Mouse (Mus musculus) T-helper 2 cell (primary cell): ENCODE results near the gene Slc10a7.
"Not testable (repeated sequence)": the region's sequence is repeated elsewhere in the genome, so short reads cannot be mapped to it uniquely, and the experiment has no call there.

Experiments
- in situ Hi-C: fragments of 300-600 bp; cut with MboI, MseI; formaldehyde crosslinking; loops from one replicate; pipeline ENCODE4 v1.15.1; 2025; ENCODE audit warnings: high pct_unique_total_duplicates

The Slc10a7 gene

DNA sequence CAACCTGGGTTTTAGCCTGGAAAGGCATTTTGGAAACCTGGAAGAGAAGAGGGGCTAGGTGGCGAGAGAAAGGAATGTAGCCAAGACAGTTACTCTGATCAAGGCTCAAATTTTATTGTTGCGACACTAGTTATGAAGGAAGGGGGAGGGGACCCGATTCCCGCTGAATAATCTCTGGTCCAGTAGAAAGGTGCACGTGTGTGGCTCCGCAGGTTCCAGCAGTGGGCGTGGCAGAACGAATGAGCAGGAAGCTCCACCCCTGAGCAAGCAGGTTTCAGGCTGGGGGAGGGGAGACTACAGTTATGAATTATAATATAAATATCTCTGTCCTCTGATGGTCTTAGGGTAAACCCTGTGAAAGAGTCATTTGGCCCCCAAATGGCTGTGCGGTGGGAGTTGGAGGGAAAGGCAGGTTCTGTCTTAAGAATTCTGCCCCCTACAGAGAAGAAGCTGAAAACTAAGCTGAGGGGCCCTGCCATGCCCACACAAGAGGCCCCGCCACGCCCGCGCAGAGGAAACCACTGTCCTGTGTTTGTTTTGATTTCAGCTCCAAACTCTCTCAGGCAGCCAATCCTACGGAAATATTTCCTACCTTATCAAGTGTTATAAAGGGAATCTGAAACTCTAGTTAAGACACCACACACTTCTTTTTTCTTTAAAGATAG is 36.1 kb downstream of the Slc10a7 start:
- in situ Hi-C loops: not testable (repeated sequence)

DNA sequence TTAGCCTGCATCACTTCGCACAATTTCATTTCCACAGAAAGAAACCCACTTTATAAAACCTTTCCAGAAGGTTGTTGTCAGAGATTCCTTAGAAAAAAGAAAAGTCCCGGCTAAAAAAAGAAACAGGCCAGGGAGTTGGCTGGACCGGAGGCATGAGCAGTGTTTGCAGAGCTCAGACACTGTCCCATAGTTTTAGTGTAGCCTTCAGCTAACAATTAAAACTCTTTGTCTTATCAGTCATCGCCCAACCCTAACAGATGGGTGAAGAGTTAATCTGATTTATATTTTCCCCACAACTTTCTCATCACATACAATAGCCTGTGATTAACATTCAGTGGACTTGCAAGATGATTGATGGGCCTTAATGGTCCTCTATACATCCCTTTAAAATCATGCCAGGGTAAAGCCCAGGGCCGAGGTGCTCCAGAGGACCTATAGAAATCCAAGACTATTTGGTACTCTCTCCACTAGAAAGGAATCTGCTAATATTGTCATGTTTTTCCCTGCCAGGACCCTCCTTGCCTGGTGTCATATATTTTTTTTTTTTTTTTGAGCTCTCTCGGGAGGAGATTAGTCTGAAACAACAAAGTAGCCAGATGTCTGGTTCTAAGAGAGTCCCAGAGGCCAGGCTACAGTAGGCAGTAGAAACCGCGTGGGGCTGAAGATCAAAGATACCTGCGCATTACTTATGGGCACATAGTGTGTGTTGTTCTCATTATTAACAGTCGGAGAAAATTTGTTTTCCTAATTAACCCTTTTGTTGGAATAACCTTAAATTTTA is 41.0 kb downstream of the Slc10a7 start:
- in situ Hi-C loops: no loop called here

DNA sequence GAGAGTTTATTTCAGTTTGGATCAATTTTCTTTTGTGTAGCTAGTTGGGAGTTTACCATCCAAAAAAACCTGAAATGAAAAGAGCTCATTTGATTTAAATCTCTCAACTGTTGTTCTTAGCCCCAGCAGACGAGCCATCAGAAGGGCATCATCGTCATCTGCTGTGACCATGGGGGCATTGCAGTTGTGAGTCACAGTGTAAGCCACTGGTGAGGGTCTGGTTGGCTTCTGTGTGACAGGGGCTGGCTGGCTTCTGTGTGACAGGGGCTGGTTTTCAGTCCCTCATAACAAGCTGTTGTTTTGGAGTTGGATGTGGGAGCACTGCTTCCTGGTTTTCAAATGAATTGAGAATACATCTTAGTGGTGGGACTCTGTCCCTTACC is 41.6 kb downstream of the Slc10a7 start:
- in situ Hi-C loops: no loop called here

DNA sequence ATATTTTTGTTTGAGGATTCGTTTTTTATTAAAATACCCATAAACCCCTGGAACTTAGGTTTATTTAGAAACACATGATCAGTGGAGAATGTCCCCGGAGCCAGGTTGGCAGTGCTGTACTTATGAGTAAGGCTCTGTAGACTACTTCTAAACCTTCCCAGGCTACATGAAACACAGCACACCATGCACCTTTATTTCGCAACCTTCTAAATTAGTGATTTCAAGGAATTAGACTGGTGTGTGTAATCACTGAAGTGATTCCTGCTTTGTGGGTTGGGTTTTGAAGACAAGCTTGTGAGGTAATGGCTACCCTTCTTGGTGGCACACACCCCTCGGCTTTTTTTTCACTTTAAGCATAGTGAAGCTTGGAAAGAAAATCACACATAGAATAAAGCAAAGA is 46.7 kb downstream of the Slc10a7 start:
- in situ Hi-C loops: no loop called here

DNA sequence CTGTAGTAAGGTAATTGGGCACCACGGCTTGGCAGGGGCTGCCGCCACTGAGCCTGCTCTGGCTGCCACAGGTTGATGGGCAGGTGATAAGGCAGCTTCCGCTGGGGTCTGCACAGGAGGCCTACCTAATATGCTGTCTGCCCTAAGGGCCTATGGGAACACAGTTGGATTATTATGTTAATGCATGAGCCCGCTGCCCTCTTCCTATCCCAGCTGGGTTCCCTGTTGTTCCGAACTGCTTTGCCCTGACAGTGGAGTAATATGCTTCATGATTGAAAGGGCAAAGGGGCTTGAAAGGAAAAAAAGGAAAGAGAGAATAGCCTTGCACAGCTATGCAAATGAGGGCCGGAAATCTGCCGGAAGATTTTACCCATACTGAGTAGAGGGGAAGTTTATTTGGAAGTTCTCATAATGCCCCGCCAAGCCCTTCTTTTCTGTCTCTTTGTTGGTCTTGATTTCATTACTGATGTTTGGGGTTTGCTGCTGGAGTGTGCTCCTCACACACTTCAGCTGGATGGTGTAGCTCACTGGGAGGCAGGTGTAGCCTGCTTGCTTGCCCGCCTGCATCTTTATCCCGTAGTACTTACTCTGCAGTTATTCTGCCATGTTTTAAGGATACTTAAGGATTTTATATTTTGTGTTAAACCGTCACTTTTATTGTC is 47.8 kb downstream of the Slc10a7 start:
- in situ Hi-C loops: no loop called here

DNA sequence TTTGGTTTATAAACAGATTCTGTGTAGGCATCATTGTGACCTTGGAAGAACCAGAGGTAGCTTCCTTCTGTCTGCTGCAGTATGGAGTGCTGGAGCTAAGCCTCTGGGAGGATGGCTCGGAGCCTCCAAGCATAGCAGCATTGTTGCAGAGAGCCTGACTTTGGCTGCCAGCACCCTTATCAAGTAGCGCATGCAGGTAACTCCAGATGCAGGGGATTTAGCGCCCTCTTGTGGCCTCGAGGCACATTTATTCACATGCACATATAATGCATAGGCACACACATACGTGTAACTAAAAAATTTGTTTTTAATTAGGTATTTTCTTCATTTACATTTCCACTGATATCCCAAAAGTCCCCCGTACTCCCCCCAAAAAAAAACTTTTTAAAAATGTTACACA is 52.5 kb downstream of the Slc10a7 start:
- in situ Hi-C loops: no loop called here

DNA sequence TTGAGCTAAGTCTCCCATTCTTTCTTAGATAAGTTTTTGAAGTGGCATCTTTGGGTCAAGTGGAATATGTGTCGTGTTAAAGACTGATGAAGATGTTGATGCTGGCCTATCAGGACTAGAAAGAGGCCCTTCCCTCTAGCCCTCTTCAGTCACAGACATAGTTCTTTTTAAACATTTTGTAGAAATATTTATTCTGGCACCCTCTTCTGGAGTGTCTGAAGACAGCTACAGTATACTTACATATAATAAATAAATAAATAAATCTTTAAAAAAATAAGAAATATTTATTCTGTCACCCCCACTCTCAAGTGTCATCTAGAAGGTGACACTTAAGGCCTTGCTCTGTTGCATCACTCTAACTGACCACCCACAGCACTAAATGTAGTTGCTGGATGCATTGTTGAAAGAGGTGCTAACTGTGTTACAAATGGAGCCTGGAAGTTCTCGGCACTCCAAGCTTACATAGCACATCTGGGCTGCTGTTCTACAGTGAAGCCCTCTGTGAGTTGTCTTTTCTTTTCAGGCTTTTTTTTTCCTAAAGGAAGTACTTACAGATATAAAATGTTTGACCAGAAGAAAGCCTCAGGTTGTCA is 54.4 kb downstream of the Slc10a7 start:
- in situ Hi-C loops: no loop called here

DNA sequence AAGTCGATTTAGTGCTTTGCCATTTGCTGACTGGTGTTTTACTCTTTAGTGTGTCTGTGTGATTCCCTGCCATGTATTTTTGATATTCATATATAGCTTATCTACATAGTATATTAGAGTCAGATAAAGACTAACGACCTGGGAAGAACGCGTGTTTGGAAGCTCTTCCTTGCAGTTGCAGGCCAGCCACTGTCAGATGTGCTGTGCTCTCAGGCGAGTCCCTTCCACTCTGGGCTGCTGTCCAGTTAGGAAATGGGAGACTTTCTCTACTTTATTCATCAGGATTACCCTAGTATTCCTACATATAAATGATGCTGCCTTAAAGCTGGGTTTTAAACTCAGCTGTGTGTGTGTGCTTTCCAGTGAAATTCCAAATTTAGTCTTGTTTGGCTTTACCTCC is 55.1 kb downstream of the Slc10a7 start:
- in situ Hi-C loops: no loop called here

DNA sequence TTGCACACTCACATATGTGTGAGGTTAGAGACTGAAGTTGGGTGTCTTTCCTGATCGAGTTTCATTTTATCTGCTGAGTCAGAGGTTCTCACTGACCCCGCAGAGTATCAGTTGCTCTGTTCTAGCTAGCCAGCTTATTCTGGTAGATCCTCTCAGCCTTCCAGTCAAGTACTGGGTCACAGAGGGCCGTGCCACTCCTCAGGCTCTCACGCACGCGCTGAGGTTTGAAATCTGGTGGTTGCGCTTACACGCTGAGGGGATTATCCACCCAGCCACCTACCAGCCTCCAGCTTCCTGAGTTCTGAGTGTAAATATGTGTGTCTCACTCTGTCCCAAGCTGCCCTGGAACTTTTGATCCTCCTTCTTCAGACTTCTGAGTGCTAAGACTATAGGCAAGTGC is 59.0 kb downstream of the Slc10a7 start:
- in situ Hi-C loops: no loop called here

DNA sequence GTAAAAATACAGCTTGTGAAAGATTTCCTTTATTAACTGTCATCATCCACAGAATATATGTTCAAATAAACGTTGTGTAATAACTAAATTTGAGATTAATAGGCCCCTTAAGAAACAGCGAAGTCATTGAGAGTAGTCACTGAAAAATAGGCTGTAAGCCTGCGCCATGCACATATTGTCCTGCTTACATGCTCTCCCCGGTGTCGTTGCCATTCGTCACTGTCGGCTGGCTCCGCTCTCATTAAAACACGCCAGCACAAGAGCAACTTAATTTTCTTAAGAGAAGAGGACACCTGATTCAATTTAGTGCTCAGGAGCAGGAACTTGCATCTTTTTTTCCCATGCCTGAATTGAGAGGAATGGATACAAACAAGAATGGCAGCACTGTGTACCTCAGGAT is 62.4 kb downstream of the Slc10a7 start:
- in situ Hi-C loops: no loop called here

DNA sequence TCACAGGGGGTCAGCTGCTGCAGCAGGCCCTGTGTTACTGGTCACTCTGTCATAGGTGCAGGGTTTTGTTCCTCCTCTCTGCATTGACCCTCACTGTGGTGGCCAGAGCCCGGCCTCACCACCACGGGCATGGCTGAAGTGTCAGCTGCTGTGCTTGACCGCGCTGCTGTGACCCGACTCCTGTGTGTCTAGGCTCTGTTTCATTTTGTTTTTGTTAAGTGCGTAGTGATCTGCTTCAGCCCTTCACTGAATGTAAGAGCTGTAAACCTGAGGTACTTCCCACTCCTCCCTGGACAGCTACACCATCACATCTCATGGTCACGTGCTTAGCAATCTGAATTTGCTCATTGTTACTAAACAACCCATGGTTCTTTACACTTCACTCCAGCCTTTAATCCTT is 65.1 kb downstream of the Slc10a7 start:
- in situ Hi-C loops: no loop called here

DNA sequence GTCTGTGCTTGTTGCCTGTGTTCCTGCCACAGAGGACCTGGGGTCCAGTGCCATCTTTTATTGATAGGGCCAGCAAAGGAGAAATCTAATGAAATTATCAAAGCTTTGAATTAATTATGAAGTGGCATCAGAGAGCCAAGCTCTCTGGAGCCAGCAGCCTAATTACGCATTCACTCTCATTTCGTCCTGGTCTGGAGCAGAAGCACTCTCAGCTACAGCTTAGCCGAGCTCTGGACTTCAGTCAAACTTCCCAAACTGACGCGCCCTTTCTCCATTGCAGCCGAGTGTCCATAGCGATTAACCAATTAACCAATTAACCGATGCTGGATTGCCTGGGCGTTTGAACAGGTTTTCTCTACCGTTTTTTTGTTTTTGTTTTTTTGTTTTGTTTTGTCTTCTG is 68.4 kb downstream of the Slc10a7 start:
- in situ Hi-C loops: no loop called here

DNA sequence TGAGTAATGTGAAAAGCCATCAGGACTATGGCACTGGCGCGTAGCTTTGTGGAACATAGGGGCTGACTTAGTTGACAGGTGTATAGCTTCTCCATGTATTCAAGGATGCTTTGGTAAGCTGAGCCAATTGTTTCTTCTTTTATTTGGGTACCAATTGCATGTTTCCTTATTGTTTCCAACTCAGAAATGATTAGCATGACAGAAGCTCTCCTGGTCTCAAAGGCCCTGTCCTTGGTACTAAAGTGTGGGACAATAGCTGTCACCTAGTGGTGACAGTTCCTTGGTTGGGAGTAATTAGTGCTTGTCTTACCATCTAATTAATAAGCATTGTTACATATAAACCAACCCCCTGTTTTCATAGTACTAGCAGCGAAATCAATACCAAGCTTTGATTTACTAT is 68.9 kb downstream of the Slc10a7 start:
- in situ Hi-C loops: no loop called here

DNA sequence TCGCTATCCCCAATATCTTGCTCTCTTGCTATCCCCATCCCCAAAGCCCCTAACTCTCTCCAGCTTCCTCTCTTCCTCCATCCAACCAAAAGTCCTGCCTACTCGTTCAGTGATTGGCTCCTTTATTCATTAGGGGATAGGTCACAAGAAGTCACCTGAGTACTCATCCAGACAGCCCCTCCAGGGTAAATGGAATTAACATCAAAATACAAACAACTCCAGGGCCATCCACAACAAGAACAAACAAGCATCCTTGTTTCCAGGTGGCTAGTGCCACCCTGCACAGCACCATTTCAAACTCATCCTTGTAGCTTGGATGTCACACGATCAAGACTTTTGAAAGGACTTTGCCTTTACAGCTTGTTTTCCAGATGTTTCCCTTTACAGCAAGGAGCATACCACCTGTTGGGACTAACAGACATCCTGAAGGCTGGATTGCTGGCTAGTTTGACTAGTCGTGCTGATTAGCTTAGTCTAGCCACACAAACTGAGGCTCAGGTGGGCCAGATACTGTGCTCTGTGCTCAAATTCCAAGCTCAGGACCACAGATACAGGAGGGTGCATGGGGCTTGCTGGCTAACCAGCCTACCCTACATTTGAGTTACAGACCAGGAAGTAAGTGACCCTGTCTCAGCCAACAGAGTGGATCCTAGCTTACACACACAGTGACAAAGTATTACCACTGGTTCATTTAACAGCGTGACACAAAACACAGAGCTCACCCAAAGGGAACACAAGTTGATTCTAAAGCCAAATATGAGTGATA is 75.0 kb downstream of the Slc10a7 start:
- in situ Hi-C loops: no loop called here

DNA sequence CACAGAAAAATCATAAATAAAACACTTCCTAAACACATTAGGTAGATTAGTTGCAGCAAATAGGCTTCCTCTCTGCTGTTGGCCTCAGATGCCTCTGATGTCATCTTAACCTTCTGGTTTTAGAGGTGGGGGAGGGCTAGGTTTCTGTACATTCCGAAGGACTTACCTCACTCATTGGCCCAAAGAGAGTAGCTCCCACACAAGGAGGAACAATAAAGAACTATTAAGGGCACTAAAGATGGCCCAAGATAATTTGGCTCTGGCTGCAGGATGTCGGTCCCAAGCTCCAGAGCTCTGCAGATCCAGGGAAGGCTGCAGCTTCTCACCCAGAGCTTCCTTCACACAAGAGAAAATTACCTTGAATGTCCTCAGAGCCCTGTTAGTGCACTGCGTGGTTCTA is 75.7 kb downstream of the Slc10a7 start:
- in situ Hi-C loops: no loop called here

DNA sequence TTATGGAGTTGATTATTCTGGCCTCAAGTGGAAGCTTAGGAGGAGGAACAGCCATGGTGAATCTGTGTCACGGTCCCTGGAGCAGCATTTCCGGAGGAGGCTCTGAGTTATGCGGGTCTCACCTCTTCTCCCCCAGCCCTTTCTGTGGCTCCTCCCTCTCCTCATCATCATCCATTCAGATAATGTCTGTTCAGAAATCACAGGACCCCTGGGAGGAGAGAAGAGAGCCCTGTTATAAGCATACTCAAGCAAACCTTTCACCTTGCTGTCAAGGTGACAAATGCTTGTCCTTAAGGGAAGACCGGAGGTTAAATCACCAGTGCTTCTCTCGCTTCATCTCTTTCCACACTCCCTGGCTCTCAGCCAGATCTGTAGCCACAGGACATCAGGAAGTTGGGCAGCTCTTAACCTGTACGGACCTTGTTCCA is 86.3 kb downstream of the Slc10a7 start:
- in situ Hi-C loops: no loop called here

DNA sequence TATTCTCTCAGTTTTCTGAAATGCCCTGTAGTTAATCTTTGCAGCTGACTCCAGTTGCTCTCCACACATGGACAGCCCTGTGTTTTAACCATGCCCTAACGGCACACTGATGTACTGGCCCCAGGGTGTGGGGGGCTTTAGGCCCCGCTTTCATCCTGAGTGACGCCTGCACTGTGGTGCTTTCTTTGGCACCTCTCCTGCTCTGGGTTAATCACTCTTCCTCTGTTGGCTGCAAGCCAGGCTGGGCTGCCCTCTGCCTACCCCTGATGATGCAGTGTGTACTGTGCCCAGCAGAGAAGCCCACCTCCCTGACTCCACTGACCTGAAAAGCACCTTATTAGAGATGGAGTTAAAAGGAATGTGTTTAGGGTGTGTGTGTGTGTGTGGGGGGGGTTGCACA is 89.1 kb downstream of the Slc10a7 start:
- in situ Hi-C loops: no loop called here

DNA sequence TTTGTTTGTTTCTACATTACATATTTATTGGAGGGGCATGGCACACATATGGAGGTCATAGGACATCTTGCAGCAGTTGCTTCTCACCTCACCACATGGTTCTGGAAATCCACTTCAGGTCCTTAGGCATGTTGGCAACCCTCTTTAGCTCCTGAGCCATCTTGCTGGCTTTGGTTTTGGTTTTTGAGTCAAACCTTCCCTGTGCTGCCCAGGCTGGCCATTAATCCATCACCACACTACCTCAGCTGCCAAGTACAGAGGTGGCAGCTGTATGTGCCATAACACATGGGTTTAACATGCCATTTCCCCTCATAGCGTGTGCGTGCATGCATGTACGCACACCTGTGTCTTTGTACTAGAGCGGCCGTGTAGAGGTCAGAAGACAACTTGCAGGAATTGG is 93.9 kb downstream of the Slc10a7 start:
- in situ Hi-C loops: no loop called here

DNA sequence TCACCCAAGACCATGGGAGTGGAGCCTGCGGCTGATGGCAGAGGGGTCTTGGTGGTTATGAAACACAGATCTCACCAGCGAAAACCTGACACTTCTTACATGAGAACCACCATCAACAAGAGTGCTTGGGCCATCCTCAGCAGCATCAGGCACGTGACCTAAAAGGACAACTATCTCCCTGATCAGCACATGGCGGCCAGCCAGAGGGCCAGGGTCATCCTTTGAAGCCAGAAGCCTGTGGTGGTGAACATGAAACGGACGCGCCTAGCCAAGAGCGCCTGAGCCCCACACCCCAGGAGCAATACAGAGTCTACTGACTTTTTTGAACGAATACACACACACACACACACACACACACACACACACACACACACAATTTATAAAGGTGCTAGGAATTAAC is 95.3 kb downstream of the Slc10a7 start:
- in situ Hi-C loops: no loop called here

DNA sequence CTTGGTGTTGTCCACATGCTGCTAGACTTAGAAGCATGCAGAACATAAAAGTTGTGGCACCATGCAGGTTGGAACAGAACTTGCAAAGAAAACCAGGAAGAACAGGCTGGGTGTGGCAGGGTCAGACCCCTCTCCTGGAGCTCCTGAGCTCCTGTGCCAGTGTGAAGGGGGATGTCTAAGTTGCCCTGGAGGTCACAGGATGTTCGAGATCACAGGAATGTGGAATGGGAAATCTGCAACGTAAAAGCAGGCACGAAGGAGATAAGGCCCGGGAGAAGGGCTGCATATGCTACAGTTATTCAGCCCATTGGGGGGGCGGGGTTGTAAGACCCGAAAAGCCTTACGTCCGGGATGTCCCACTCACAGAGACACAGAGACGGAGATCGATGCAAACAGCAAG is 100.2 kb downstream of the Slc10a7 start:
- in situ Hi-C loops: no loop called here

DNA sequence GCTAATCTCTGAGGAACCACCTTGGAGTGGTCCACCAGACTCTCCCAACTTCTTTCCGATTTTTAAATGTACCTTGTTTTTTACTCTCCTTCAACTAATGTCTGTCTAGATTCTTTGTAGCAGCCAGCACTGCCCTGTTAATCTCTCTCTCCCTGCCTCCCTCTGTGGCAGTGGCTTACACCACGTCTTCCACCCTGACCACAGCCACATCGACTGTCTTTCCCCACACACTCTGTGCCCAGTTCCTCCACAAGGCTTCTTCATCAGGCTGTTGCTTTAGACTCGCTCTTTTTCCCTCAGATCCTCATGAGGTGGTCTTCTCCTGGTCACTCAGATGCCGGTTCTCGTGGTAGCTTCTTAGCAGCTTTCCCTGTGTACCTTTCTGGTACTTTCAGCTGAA is 101.9 kb downstream of the Slc10a7 start:
- in situ Hi-C loops: no loop called here

DNA sequence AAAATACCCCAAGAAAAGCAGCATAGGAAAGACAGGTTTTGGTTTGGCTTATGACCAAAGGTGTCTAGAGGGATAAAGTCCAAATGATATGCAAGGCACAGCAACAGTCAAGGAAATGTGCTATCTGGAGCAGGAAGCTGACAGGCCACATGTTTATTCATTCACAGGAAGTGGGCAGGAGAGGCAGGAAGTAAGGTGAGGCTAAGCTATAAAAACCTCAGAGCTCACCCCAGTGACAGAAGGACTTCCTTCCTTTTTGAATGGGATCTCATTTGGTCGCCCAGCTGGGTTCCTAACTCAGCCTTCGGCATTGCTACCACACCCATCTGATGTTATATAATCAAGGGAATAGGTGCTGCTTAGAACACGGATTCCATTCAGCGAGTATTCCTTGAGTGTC is 113.2 kb downstream of the Slc10a7 start:
- in situ Hi-C loops: no loop called here
